Mouse (Mus musculus) layer of hippocampus, adult 9-11 months (tissue): Measurements from ENCODE around the gene Krt222.

Experiments used
- DNase-seq: peaks from one replicate; pipeline ENCODE4 v3.0.0; 2022

Gene Krt222

GRCm38 (mm10) chr11:99231049-99231816 lies 12.7 kb downstream of the Krt222 start:
- DNase-seq, result no peak

- peak; percentile 59 for DNase-seq
These were observed 13.4 kb downstream of the Krt222 start, which contains the start of gene Smarce1 for GRCm38 (mm10) chr11:99230261-99231048. TSS of gene Smarce1 (minus strand) at chr11:99231017.

- no peak for DNase-seq
These were observed 14.1 kb downstream of the Krt222 start for GRCm38 (mm10) chr11:99229641-99230260.

- no peak for DNase-seq
These were observed 17.6 kb downstream of the Krt222 start for GRCm38 (mm10) chr11:99226298-99226697.

GRCm38 (mm10) chr11:99223310-99223709 lies 20.6 kb downstream of the Krt222 start:
- no peak for DNase-seq

GRCm38 (mm10) chr11:99221811-99222210 lies 22.1 kb downstream of the Krt222 start:
- no peak for DNase-seq

- DNase-seq, result no peak
These were observed 26.5 kb downstream of the Krt222 start for GRCm38 (mm10) chr11:99217248-99217986.

GRCm38 (mm10) chr11:99216181-99216580 lies 27.7 kb downstream of the Krt222 start:
- no peak for DNase-seq

GRCm38 (mm10) chr11:99212693-99213092 lies 31.2 kb downstream of the Krt222 start:
- no peak for DNase-seq

- no peak for DNase-seq
These were observed 31.9 kb downstream of the Krt222 start for GRCm38 (mm10) chr11:99211964-99212363.

GRCm38 (mm10) chr11:99208105-99208669 lies 35.7 kb downstream of the Krt222 start:
- no peak for DNase-seq

GRCm38 (mm10) chr11:99207449-99207848 lies 36.4 kb downstream of the Krt222 start:
- no peak for DNase-seq

- no peak for DNase-seq
These were observed 36.9 kb downstream of the Krt222 start for GRCm38 (mm10) chr11:99206954-99207353.

GRCm38 (mm10) chr11:99189154-99189582 lies 54.7 kb downstream of the Krt222 start:
- no peak for DNase-seq

- DNase-seq, result no peak
These were observed 56.5 kb downstream of the Krt222 start for GRCm38 (mm10) chr11:99187348-99187747.

GRCm38 (mm10) chr11:99186836-99187235 lies 57.0 kb downstream of the Krt222 start:
- no peak for DNase-seq
